Mouse (Mus musculus): Measurements from ENCODE around the gene Kcnk18.

Gene Kcnk18

DNA sequence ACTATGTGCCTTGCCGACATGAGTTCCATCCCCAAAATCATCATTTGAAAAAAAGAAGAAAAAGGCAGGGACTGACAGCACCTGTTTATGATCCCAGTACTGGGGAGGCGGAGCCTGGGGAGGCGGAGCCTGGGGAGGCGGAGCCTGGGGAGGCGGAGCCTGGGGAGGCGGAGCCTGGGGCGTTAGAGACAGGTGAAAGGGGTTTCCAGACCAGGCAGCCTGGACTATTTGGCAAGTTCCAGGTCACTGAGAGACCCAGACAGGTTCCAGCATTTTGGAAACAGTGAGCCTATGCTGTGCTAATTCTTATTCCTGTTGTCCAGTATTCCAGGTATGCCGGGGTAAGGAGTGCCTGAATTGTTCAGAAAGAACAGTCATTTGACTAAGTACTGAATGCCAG is at the start of gene Kcnk18:
Kcnk18 (plus strand) TSS at position 224 of the 400 bp plus-strand sequence.
- DNase-seq (ENCODE audit: low read depth, low spot score) = no peak

DNA sequence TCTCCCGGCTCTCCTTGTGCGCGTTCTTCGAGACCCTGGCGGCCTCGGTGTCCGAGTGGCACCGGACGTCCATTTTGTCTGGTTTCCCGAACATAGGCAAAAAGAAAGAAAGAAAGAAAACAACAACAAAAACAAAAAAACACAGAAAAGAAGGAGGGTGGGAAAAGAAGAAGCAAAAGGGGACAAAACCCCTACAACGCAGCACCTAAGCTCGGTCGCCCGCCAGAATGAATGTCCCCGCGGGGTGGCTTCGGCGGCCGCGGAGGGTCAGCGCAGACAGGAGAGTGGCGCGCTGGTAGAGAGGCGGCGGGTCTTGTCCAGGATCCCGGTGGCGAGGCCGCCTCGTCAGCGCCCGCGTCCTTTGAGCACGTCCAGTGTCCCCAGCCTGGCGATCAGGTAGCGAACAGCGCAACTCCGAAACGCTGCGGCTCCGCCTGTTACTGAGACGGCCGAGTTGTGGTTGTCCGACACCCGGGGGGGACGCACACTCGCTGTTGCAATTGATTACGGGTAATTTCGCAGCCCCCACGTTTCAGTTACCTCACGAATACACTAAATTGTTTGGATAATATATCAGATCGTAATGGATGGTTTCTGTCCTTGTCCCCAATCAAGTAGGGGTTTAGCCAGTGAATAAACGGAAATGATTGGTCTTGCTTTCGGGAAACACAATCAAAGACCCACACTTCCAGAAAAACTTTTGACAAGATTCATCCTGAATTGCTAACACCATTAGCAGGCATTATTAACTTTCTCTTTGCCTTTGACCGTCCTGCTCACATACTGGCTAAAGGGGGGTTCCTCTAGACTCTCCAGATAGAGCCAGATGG is 48.9 kb upstream of the Kcnk18 start, which contains the start of gene Vax1:
Vax1 (minus strand) TSS at position 121 of the 830 bp plus-strand sequence.
- no peak for DNase-seq (ENCODE audit: low read depth, low spot score)

DNA sequence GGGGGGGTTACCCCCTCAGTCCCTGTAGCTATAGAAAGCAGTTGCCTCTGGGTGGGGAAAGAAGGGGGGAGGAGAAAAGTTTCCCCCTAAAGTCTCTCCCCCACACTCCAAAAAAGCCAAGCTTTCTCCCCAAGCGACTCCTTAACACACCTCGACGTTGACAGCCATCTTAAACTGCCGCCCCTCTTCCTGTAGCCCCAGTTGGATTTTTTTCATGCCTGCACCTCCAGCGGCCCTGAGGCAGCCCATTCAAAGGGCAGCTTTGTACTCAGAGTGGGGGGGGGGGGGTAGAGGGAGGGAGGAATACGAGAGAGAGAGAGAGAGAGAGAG is 48.3 kb upstream of the Kcnk18 start:
- DNase-seq (ENCODE audit: low read depth, low spot score) = no peak

DNA sequence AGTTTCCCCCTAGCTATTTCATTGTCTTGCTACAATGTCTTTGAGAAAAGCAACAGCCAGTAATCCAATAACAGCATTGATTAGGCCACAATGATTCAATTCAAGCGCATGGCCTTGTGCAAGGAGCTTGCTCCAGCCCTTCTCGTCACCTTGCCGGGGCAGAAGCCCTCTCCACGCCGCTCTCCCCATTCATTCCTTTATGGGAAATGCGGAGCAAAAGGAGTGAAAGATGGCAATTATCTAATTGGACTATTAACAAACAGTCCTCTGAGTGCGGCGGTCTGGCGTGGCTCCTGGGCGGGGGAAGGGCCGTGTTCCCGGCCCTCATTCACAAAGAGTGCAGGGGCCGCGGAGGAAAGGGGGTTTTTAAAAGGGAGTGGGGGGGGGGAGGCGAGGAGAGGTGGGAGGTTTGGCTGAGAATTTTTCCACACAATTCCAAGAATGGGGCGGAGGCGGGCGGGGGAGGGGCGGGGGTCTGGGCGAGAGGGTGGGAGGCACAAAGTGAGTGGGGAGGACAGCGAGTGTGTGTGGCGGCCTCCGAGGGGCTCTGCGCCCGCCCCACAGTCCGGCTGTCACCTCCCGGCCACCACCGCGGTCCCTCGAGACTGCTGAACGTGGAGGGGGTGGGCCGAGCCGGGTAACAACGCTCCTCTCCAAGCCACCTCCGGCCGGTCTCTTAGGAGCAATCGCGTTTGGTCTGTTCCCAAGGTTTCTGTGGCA is 47.7 kb upstream of the Kcnk18 start:
- no peak for DNase-seq (ENCODE audit: low read depth, low spot score)

DNA sequence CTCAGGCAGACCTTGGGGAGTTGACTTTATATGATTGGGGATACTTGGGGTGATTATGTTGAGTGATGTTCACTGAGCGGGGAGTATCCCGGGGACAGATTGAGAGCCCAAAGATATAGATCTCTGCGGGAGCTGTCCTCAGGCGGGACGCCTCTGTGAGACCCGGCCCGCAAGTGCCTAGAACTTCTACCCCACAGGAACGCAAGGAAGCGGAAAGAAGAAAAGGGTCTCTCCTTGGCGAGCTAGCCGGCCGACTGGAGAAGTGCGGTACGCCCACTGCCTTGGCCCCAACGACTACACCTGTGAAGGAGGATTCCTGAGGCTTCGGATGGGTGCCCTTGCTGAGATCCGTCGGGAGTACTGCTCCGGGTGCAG is 47.2 kb upstream of the Kcnk18 start:
- DNase-seq (ENCODE audit: low read depth, low spot score) = no peak

DNA sequence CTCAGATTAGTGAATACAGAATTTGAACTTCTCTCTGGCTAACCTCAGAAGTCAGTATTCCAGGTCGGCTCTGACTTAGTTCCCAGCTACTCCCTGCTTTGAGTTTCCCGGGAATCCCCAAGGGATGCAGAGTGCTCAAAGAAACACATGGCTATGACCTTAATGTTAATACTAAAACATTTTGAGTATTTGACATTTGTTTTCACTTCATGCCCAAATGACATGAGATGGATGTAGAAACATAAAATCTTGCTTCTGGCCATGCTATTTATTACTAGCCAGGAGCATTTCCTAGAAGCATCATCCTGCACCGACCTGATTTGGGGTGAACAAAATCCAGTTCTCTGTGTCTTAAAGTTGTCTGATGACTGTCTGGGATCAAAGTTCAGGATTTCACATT is 46.2 kb upstream of the Kcnk18 start:
- DNase-seq (ENCODE audit: low read depth, low spot score) = no peak

DNA sequence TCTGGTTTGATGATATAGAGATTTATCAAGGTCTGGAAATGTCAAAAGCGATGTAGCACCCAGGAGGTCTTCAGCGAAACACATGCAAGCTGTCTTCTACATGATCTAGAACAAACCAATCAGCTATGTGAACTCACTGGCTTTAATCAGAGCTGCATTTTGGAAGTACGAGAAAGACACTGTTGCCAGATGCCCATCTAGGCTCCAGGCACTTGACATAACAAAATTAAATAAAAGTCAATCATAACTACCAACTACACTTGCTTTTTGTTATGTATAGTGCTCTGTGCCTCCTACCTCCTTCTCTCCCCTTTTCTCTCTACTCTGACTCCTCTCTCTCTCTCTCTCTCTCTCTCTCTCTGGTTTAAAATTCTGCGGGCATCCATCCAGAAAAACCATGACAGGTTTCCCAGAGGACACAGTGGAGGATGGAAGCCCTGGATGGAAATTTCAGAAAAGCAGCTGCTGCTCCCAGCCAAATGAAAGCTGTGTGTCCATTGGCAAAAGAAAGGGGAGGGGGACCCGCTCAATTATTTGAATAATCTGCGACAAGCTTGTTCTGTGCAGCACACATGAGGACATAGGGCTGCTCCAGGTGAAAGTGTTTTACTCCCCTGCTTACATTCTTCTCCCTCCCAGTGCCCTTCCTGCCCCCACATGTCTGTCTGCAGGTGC is 45.5 kb upstream of the Kcnk18 start:
- DNase-seq (ENCODE audit: low read depth, low spot score) = no peak

DNA sequence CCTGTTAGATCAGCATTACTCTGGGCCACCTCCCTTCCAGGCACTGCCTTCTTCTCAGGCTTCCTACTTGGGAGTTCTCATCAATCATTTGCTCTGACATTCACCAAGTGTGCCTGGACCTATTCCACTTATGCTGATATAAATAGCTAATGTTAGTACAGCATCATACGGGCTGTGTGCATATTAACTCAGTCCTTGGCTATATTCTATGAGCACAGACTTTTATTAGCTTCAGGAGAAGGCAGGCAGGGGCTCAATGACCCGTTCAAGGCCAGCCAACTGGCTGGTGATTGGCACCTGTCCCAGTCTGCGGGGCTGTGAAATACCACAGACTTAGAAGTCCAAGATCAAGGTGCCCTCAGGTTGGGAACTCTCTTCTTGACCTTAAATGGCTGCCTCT is 35.0 kb upstream of the Kcnk18 start:
- no peak for DNase-seq (ENCODE audit: low read depth, low spot score)

DNA sequence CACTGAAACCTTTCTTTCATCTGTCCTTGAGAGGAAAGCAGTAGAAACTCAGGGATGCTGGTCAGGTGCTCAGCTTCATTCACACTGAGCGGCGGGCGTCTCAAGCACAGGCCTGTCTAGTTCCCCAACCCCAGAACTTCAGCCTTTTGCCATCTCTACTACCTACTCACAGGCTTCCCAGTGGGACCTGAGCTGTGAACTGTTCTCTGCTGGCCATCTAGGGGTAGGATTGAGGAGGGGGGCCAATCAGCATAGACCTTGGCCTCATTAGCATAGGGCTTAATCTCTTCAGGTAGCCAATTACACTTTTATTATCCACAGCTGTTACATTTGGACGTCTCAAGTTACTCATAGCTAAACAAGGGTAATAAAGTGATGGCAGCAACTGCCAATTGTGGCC is 30.0 kb upstream of the Kcnk18 start:
- no peak for DNase-seq (ENCODE audit: low read depth, low spot score)

DNA sequence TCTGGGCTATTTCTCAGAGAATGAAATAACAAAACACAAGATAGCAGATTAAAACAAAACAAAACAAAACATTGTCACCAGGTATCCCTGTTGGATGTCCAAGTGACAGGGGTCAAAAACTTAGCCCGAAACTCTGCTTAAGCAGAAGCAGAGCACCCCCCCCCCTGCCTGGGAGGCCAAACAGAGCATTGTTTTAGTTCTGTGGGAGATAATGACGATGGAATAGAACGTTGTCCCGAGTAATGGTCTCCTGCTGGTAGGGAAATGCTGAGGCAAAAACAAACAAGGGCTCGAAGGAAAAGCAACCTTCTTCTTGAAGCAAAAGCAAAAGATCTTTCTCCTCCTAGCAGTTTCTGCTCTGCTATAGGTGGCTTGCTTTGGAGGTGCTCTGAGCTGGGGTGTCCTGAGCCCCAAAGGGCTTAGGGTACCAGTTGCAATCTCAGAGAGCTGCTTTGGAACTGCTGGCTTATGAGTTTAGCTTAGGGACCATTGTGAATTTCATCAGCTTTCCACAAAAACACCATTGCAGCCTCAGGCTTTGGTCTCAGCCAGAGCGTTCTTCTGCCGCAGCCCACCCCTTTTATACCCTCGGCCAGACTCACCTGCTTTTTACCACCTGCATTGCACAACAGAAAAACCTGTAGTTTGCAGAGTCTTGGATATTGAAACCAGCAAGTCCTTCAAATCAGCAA is 28.4 kb upstream of the Kcnk18 start:
- DNase-seq (ENCODE audit: low read depth, low spot score) = no peak

DNA sequence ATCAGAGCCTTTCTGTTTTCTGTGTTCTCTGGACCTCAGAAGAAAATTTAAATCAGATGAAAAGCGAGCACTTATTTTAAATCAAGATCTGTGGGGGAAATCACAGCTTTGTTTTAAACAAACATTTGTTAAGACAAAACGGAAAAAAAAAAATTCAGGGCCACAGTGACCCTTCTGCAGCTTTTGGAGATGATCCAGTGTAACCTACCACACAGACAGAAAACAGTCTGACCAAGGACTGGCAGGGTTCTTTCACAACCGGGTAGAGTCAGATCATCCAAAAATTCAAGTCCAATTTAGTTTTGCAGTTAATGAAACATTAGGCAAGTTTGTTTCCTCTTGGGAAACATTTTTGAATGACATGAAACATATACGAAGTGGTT is 27.9 kb upstream of the Kcnk18 start:
- DNase-seq (ENCODE audit: low read depth, low spot score) = no peak

DNA sequence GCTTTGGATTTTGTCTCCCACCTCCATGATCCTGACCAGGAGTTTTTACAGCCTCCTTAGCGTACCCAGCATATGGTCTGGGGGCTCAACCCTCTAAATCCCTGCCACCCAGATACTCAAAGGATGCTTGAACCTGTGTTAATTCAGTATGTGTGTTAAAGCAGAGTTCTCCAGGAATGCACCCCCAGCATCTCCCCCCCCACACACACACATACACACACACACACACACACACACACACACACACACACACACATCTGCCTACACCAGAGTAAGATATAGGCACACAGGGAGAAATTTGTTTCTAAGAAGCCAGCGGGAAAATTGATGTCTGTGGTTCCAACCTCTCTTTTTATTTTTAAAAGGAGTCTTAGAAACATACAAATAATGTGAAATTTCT is 26.5 kb upstream of the Kcnk18 start:
- DNase-seq (ENCODE audit: low read depth, low spot score) = no peak

DNA sequence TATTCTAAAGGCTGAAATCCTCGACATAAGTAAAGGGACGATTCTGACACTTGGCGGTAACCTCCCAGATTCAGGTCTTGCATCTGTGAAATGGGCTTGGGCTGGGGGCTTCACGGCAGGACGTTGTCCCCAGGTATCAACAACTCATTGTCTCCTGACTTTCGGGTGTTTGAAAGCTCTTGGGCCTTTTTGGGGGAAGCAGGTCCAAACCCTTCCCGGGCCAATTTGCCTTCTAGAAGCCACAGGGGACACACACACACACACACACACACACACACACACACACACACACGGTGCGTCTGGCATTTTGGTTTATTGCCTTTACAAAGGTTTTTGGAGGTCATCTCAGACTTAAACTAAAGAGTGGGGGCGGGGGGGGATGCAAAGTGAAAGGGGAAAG is 25.6 kb upstream of the Kcnk18 start:
- DNase-seq (ENCODE audit: low read depth, low spot score) = no peak

DNA sequence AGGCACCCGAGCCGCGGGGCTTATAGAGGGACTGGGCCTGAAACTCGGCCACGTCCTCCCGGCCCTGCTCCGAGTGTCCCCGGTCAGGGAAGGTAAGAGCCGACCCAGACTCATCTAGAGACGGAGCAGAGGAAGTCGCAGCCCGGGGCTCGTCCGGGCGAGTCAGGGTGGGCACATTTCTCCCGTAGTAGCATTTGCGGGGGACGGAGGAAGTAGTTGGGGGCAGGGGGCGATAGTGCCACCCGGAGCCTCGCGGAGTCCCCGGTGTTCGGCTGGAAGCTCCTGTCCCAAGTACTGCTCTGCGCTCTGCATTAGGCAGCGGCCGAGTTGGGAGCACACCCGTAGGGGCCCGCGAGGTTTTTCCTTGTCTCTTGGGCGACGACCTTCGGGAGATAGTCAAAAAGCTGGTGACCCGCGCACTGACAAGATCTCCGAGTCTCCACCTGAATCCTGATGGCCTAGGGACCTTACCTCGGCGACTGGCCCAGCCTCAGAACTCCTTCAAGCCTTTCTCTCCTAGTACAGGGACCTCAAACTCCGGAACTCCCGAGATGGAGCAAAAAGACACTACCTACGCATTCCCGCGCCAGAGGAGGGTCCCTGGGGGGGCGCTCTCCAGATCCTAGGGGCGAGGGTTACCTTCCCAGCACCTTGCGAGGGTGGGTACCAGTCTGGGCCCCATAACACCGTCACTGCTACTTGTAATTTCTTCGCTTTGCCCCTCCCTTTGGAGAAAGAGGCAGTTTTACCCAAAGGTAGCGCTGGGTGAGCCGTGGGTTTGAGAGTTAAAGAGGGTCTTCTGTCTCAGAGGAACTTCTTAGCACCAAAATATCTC is 24.8 kb upstream of the Kcnk18 start:
- DNase-seq (ENCODE audit: low read depth, low spot score) = no peak

DNA sequence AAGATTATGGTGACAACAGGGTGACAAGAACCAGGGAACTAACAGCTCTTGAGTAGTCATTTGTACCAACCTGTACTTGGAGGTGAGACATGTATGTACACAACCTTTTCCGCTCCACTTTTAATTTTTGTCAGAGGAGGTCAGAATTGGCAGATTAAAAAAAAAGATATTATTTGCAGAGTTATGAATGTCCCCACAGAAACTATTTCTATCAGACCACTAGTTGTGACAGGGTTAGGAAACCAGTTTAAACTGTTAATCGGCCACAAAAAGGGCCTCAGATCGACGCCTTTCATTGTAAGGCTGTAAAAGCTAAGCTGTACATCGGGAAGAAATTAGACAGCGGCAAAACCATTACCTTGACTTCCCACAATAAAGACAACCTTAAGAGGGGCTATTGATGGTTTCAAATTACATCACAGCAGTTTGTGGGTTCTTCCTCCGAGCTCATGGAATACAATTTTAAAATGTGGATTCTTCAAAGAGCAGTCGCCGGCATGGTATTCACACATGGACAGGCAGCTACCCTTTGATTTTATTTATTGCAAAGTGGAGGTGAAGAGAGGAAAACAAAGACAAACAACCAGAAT is 23.7 kb upstream of the Kcnk18 start:
- DNase-seq (ENCODE audit: low read depth, low spot score) = no peak

DNA sequence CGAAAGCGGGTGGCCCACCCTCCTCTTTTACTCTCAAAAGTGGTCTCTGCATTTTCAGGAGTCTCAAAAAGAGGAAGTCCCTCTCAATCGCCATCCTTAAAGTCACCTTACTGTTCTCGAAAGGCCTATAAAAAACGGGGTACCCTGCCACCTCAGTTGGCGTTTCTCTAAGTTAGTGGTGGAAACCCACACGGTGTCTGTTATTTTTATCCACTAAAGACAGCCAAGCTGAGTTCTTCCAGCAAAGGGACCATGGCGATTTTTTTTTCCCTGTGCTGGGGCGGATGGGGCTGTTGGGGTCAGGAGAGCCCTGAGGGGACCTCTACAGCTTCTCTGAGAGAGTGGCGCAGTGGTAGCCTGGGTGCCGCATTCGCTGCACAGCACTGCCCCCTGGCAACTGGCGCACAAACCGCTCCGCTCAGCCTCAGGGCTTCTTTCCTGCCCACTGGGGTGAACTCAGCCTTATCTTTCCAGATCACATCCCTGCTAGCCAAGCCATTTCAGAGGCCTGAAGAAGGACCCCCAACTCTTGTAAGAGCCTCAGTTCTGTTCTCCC is 22.8 kb upstream of the Kcnk18 start:
- DNase-seq (ENCODE audit: low read depth, low spot score) = no peak

DNA sequence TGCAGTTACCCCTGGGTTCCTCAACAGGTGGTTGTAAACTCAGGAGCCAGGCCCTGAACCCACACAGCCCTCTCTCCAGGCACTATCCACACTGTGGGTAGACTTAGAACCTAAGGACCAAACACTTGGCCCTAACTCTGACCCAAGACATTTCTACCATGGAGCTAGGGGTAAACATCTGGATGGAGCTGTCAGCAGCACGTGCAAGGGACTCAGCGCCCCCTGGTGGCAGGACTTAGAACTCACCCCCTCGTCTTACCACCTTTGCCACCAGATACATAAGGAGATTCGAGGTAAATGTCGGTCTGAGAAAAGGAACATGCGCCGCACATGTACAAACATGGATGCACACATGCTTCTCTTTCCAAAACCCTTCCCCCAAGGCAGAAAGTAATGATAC is 20.9 kb upstream of the Kcnk18 start:
- DNase-seq (ENCODE audit: low read depth, low spot score) = no peak

DNA sequence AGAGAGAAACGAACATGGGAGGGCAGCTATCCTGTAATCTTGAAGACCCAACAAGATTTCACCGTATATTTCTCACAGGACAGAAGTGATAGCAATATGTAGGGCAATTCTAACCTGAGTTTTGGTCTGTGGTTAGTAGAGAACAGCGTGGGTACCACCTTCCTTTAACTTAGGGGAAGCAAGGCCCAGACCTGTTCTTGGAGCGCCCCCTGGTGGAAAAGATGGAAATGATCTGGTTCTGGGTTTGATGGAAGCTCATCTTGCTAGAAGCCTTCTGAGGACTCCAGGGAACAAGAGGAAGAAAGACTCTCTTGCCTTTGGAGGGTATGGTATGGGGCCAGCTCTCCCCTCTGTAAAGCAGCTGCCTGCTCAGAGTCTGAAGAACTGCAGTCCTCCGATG is 10.5 kb upstream of the Kcnk18 start:
- DNase-seq (ENCODE audit: low read depth, low spot score) = peak; percentile 47

DNA sequence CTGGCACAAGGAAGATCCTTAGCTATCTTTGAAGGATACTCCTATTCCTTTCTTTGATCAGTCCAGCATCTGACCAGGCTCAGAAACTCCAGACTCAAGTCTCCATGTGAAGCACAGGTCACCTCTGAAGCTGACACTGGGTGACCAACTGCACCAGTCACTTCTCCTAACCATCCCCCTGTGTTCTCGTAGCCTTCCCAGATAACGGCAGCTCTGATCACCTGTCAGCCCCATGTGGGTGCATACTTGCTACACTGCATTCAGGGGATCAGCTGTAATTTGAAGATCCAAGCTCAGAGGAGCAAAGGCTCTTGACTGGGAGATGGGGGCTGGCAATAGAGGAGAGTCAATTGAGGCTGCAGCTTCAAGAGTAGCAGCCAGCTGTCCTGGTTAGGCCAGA is 10.0 kb upstream of the Kcnk18 start:
- DNase-seq (ENCODE audit: low read depth, low spot score) = no peak

DNA sequence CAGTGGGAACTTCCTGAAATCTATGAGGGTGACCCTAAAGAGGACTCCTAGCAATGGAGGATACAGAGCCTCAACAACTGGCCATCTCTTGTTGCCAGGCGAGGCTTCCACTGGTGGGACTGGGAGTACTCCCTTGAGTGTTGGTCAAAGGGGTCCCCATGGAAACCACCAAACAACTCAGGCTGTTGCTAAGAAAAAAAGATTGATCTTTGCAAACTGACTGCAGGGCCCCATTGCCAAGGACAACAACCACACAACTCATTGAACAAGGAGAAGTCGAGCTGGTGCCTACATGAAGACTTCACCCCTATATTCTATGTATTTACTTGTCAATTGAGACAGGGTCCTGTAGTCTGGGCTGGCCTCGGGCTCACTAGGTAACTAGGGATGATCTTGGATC is 2.1 kb upstream of the Kcnk18 start:
- DNase-seq (ENCODE audit: low read depth, low spot score) = no peak

DNA sequence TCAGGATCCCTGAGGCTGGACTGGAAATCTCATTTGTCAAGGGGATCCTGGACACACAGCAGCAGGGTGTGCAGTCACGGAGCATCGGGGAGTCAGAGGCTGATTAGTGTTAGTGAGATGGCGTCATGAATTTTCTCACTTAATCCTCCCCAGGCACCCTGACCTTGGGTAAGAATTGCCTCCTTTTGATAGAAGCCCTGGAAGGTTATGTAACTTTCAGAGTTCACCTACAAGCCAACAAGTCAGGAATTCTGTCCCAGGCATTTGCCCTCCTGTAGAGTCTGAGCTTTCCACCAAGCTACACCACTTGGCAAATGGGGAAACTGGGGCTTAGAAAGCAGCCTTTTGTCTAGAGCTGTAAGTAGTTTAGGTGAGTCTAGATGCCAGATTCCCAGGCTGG is 2.1 kb downstream of the Kcnk18 start:
- DNase-seq (ENCODE audit: low read depth, low spot score) = no peak
